Mouse (Mus musculus) embryonic facial prominence, embryonic 13.5 days (tissue): ENCODE measurements at regions not wholly inside any gene's neighbourhood (a gene's known extent, or its start where the extent isn't known, plus 50 kb on each side); places are given as distances from the start of the nearest gene placed in this dataset.

ENCODE experiments used
- ATAC-seq: fragments of 200-750 bp; cut with Nextera tagmentation; 2 replicates; pipeline ENCODE4 v1.8.0; 2017; ENCODE audit warnings: low read depth; ENCODE audit not compliant: insufficient number of reproducible peaks, insufficient read depth, low FRiP score, low TSS enrichment
- H3K27ac ChIP-seq: fragments of 300-500 bp; sonication (generic); 2 replicates; pipeline ENCODE4 v1.5.1; 2015; ENCODE audit warnings: moderate library complexity, mild to moderate bottlenecking, inconsistent platforms
- H3K27me3 ChIP-seq: fragments of 300-500 bp; sonication (generic); 2 replicates; pipeline ENCODE4 v1.6.1; 2015; ENCODE audit warnings: mild to moderate bottlenecking, inconsistent platforms
- H3K36me3 ChIP-seq: fragments of 300-500 bp; sonication (generic); 2 replicates; pipeline ENCODE4 v1.6.1; 2015; ENCODE audit warnings: mild to moderate bottlenecking, inconsistent platforms
- H3K4me1 ChIP-seq: fragments of 300-500 bp; sonication (generic); 2 replicates; pipeline ENCODE4 v1.6.1; 2015; ENCODE audit warnings: inconsistent platforms
- H3K4me2 ChIP-seq: fragments of 300-500 bp; sonication (generic); 2 replicates; pipeline ENCODE4 v1.6.1; 2015; ENCODE audit warnings: moderate library complexity, mild to moderate bottlenecking, inconsistent platforms
- H3K4me3 ChIP-seq: fragments of 300-500 bp; sonication (generic); 2 replicates; pipeline ENCODE4 v1.5.1; 2015; ENCODE audit warnings: mild to moderate bottlenecking, inconsistent platforms
- H3K9ac ChIP-seq: fragments of 300-500 bp; sonication (generic); 2 replicates; pipeline ENCODE4 v1.6.1; 2015; ENCODE audit warnings: mild to moderate bottlenecking, inconsistent platforms
- H3K9me3 ChIP-seq: fragments of 300-500 bp; sonication (generic); 2 replicates; pipeline ENCODE4 v1.6.1; 2016; ENCODE audit warnings: inconsistent platforms
- WGBS: fragments of 180-500 bp; shearing (Covaris S2); methylation state at CpG from one replicate; pipeline ENCODE4 v1.1.7; 2015; ENCODE audit warnings: mixed read lengths; 5-methylcytosine and 5-hydroxymethylcytosine counted together

DNA sequence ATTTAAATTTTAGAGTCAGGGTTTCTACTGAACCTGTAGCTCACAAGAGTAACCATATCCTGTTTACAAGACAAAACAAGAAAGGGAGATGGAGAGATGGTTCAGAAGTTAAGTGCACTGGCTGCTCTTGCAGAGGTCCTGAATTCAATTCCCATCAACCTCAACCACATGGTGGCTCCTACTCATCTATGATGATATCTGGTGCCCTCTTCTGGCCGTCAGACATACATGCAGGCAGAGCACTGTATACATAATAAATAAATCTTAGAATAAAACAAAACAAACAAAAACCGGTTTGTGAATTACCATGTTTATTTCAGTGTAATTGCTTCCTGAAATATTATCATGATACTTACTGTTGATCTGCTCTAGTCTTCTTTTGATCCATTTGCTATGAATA is 845.4 kb downstream of the Pcdh18 start:
- no peak overlapping the region for H3K9ac ChIP-seq
- H3K4me2 ChIP-seq: no peak overlapping the region
- no peak for ATAC-seq
- no peak overlapping the region for H3K4me3 ChIP-seq
- H3K27ac ChIP-seq: no peak overlapping the region
- H3K9me3 ChIP-seq: no peaks in the 10 kb centered on the region
- no peaks in the 10 kb centered on the region for H3K27me3 ChIP-seq
- H3K36me3 ChIP-seq: no peaks in the 10 kb centered on the region
- 61% methylated on average over 2 of the region's 2 CpGs for WGBS
- no peaks in the 10 kb centered on the region for H3K4me1 ChIP-seq

DNA sequence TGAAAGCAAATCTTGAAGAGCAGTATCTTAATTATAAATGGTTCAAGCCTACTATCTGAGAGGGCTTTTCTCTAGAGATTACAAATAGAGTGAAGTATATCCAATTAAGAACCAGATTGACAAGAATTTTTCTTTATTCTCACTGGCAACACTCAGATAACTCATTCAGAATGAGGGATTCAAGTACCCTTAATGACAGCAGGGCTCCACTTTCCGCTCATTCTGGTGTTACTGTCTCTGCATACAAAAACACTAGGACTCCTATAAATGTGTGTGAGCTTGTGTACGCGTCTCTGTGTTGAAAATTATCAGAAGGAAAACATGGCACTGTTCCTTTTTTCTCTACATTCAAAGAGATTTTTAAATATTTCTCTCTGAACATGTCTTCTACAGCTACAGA is 866.7 kb downstream of the Pcdh18 start:
- H3K27me3 ChIP-seq: no peaks in the 10 kb centered on the region
- no peak for ATAC-seq
- WGBS: 90% methylated on average over 3 of the region's 3 CpGs

DNA sequence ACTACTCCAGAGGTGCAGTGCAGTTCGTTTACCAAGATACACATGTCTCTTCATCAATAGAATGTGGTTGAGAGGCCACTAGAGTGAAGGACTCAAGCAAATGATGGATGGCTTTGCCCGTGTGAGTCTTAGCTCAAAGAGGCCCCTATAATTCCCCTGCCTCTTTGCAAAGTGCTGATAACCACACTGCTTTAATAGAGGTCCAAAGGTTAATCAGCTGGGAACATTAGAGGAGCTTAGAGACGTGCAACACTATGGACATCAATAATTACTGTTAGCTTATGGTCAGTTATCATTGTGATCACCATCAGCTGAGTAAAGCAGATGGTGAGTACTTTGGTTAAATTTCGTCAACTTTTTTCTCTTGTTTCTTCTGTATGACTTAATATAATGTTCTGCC is 869.2 kb downstream of the Pcdh18 start:
- WGBS: 55% methylated on average over 4 of the region's 4 CpGs
- H3K9me3 ChIP-seq: no peaks in the 10 kb centered on the region
- no peak overlapping the region for H3K4me3 ChIP-seq
- H3K27me3 ChIP-seq: no peaks in the 10 kb centered on the region
- H3K4me2 ChIP-seq: no peak overlapping the region
- H3K9ac ChIP-seq: no peak overlapping the region
- H3K27ac ChIP-seq: no peak overlapping the region
- no peaks in the 10 kb centered on the region for H3K4me1 ChIP-seq
- no peak for ATAC-seq
- no peaks in the 10 kb centered on the region for H3K36me3 ChIP-seq

More for the DNA sequence above, 866.7 kb downstream of the Pcdh18 start:
- no peaks in the 10 kb centered on the region for H3K36me3 ChIP-seq
- no peak overlapping the region for H3K27ac ChIP-seq
- H3K4me3 ChIP-seq: no peak overlapping the region
- no peak overlapping the region for H3K4me2 ChIP-seq
- H3K4me1 ChIP-seq: no peaks in the 10 kb centered on the region
- no peak overlapping the region for H3K9ac ChIP-seq
- H3K9me3 ChIP-seq: no peaks in the 10 kb centered on the region

DNA sequence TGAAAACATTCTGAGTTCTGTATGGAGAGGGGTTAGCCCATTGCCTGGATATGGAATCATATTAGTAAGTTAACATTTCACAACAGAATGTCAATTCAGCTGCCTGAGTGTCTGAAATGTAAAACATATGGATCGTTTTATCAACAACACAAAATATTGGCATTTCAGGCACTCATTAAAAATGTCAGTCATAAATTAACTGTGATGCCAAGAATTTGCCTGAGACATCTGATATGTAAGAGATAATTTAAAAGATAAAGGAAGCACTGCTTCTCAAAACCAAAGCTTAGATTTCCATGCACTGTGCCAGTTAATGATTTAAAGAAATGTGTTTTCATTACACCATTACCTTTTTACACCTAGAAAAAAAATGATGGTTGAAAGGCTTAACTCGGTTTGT is 887.6 kb downstream of the Pcdh18 start:
- Histone ChIP-seq H3K27me3 (no peaks in the 10 kb centered on the region), H3K36me3 (no peaks in the 10 kb centered on the region), H3K27ac (no peak overlapping the region), H3K9ac (no peak overlapping the region), H3K4me3 (no peak overlapping the region), H3K4me1 (no peaks in the 10 kb centered on the region), H3K9me3 (no peaks in the 10 kb centered on the region), H3K4me2 (no peak overlapping the region)
- WGBS: 60% methylated on average over 2 of the region's 2 CpGs
- no peak for ATAC-seq

DNA sequence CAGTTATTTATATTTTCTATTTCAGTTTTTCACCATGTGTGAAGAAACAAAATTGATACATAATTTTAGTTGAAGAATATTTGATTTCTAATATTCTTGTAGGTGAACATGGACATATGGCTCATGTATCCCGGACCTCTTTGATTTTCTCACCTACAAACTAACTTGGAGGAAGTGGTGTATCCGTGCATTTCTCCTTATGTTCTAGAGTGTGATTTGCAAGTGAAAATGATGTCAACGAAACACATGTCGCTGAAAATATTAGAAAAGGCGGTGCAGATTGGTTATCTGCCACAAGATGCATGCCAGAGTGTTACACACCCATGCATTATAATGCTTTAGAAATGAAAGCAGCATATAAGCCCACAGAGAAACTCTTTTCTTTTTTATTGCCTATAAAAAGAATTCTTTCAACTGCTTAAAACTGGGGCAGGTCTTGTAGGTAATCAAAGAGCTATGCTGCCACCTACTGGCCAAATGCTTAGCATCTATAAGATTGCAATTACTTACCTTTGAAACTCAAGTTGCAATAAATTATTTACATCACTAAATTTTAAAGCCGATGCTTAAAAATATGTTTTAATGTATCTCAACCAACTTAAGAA is 911.0 kb downstream of the Pcdh18 start:
- H3K4me1 ChIP-seq: no peaks in the 10 kb centered on the region
- H3K27me3 ChIP-seq: no peaks in the 10 kb centered on the region
- WGBS: 38% methylated on average over 6 of the region's 6 CpGs
- H3K4me2 ChIP-seq: 0 out of 2 replicates have a peak overlapping the region, but pooled peaks have one; percentile 27
- no peaks in the 10 kb centered on the region for H3K36me3 ChIP-seq
- no peak for ATAC-seq
- no peak overlapping the region for H3K27ac ChIP-seq
- H3K4me3 ChIP-seq: no peak overlapping the region
- H3K9me3 ChIP-seq: no peaks in the 10 kb centered on the region
- H3K9ac ChIP-seq: no peak overlapping the region

DNA sequence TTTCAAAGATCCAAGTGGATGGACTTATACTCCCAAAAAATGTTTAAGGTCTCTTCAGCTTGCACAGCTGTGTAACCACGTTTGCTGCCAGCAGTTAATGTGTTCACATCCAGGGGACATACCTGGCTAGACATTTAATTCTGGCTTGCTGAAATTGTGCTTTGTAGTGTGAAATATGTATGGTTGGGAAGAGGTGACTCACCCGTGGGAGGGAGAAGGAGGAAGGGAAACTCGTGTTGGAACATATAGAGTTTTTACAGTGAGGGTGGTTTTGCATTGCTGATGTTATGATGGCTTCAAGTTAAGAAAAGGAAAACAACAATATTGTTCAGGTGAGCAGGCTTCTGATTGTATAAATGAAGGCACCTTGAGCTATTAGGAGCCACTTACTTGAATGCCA is 916.4 kb downstream of the Pcdh18 start:
- ATAC-seq: no peak
- H3K27me3 ChIP-seq: no peaks in the 10 kb centered on the region
- WGBS: 68% methylated on average over 3 of the region's 3 CpGs
- no peak overlapping the region for H3K4me2 ChIP-seq
- H3K4me3 ChIP-seq: no peak overlapping the region
- H3K9ac ChIP-seq: no peak overlapping the region
- H3K27ac ChIP-seq: no peak overlapping the region
- H3K4me1 ChIP-seq: no peaks in the 10 kb centered on the region
- no peaks in the 10 kb centered on the region for H3K9me3 ChIP-seq
- no peaks in the 10 kb centered on the region for H3K36me3 ChIP-seq

DNA sequence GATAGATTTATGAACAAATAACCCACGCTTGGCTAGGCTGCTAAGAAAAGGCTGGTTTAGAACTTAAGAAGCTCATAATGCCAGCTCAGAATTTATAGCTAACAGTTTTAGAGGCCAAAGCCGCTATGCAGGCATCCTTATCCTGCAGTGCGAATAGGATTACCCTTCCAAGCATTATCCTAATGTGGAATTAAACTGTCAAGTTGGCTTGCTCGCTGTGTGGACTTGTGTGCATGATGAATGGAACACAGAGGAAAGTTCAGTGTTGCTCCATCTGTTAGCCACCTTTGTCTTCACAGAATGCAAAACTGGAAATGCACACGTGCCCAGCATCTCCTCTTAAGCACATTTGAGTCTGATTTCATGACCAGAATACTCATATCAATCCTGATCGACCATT is 933.8 kb downstream of the Pcdh18 start:
- Histone ChIP-seq H3K9ac (no peak overlapping the region), H3K9me3 (no peaks in the 10 kb centered on the region), H3K27ac (no peak overlapping the region), H3K4me3 (no peak overlapping the region), H3K4me1 (no peaks in the 10 kb centered on the region), H3K27me3 (no peaks in the 10 kb centered on the region), H3K36me3 (no peaks in the 10 kb centered on the region), H3K4me2 (no peak overlapping the region)
- WGBS: 69% methylated on average over 6 of the region's 6 CpGs
- ATAC-seq: no peak

DNA sequence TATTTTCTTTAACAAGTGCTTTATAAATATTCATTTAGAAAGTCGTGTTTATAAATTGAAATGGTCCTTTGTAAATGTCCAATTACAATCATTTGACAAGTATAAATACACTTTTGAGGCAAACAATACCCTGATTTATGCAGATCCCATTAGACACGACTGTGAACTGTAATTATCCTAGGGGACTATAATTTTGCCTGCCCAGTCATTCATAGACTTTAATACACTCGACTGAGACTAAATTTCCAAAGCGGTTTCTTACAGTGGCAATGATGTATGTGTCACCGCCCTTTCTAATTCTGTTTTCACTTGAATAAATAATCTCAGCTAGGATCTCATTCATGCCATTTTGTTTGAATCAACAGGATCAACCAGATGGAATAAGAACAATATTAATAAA is 952.7 kb downstream of the Pcdh18 start:
- no peaks in the 10 kb centered on the region for H3K36me3 ChIP-seq
- H3K4me1 ChIP-seq: no peaks in the 10 kb centered on the region
- no peak overlapping the region for H3K4me2 ChIP-seq
- no peak for ATAC-seq
- H3K4me3 ChIP-seq: no peak overlapping the region
- no peak overlapping the region for H3K27ac ChIP-seq
- H3K9me3 ChIP-seq: 0 out of 2 replicates have a peak, but pooled peaks cover 3% of the 10 kb centered on the region
- no peaks in the 10 kb centered on the region for H3K27me3 ChIP-seq
- H3K9ac ChIP-seq: no peak overlapping the region
- 58% methylated on average over 5 of the region's 5 CpGs for WGBS

DNA sequence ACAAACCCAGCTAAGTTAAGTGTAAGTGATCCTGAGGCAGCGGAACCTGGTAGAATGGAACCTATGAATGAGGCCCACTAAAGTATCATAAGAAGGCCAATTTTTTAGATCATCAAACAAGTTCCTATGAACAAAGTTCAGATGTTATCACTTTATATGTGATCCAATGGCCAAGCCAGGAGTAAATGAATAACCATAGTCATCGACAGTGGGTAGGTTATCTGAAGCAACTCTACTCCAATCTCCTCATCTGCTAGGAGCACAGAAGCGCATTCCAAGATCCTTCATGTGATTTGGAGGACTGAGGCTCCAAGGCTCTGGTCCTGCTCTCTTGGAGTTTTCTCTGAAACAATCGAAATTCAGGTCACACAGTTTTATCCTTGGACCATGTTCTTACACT is 985.4 kb downstream of the Pcdh18 start:
- no peak overlapping the region for H3K9ac ChIP-seq
- no peaks in the 10 kb centered on the region for H3K27me3 ChIP-seq
- WGBS: 87% methylated on average over 4 of the region's 4 CpGs
- no peak for ATAC-seq
- no peak overlapping the region for H3K4me2 ChIP-seq
- H3K36me3 ChIP-seq: no peaks in the 10 kb centered on the region
- no peaks in the 10 kb centered on the region for H3K4me1 ChIP-seq
- no peak overlapping the region for H3K4me3 ChIP-seq
- no peaks in the 10 kb centered on the region for H3K9me3 ChIP-seq
- no peak overlapping the region for H3K27ac ChIP-seq
